Mouse (Mus musculus) neural tube, embryonic 12.5 days (tissue): ENCODE results near the gene Ccdc70. TPM values are rescaled to one million over a fixed set of nuclear protein-coding genes. Genes with fewer than 3 reads are reported as not detected.
"Not testable (repeated sequence)": the region's sequence is repeated elsewhere in the genome, so short reads cannot be mapped to it uniquely, and the experiment has no call there.

Experiments
- ATAC-seq: fragments of 200-750 bp; cut with Nextera tagmentation; 2 replicates; pipeline ENCODE4 v1.8.0; 2017; ENCODE audit warnings: low read depth, mild to moderate bottlenecking, moderate TSS enrichment, moderate library complexity; ENCODE audit not compliant: low FRiP score
- H3K27ac ChIP-seq: fragments of 300-500 bp; sonication (generic); 2 replicates; pipeline ENCODE4 v1.5.1; 2016
- H3K27me3 ChIP-seq: fragments of 300-500 bp; sonication (generic); replicated peaks from 2 replicates; pipeline ENCODE4 v1.6.1; 2016; ENCODE audit warnings: mild to moderate bottlenecking
- H3K36me3 ChIP-seq: fragments of 300-500 bp; sonication (generic); 2 replicates; pipeline ENCODE4 v1.6.1; 2016; ENCODE audit warnings: mild to moderate bottlenecking
- H3K4me1 ChIP-seq: fragments of 300-500 bp; sonication (generic); 2 replicates; pipeline ENCODE4 v1.6.1; 2016
- H3K4me2 ChIP-seq: fragments of 300-500 bp; sonication (generic); replicated peaks from 2 replicates; pipeline ENCODE4 v1.6.1; 2016; ENCODE audit warnings: mild to moderate bottlenecking
- H3K4me3 ChIP-seq: fragments of 300-500 bp; sonication (generic); 2 replicates; pipeline ENCODE4 v1.5.1; 2016
- H3K9ac ChIP-seq: fragments of 300-500 bp; sonication (generic); 2 replicates; pipeline ENCODE4 v1.6.1; 2016; ENCODE audit warnings: mild to moderate bottlenecking
- H3K9me3 ChIP-seq: fragments of 300-500 bp; sonication (generic); 2 replicates; pipeline ENCODE4 v1.6.1; 2016; ENCODE audit warnings: mild to moderate bottlenecking
- WGBS: fragments of 180-500 bp; shearing (Covaris S2); methylation state at CpG from one replicate; pipeline ENCODE4 v1.1.7; 2016; 5-methylcytosine and 5-hydroxymethylcytosine counted together
- polyA plus RNA-seq: library from polyadenylated mRNA; unstranded; fragments of >200 nt; fragmentation: Nextera tagmentation; extraction: Ambion mirVana; gene quantifications from 2 replicates; pipeline ENCODE4 v1.2.1, GENCODE M21; 2016

Gene Ccdc70
- polyA plus RNA-seq = not detected in 2 replicates

- Histone ChIP-seq H3K27me3 (no peaks in the 10 kb centered on the region), H3K4me1 (no peaks in the 10 kb centered on the region), H3K4me2 (no peak within 1 kb of the TSS), H3K36me3 (no peaks in the 10 kb centered on the region), H3K9ac (no peak within 1 kb of the TSS), H3K9me3 (no peaks in the 10 kb centered on the region), H3K27ac (no peak within 1 kb of the TSS), H3K4me3 (no peak within 1 kb of the TSS)
- no peak for ATAC-seq
- WGBS = 91% methylated on average over 3 of the region's 3 CpGs
Measured at GRCm38 (mm10) chr8:21969475-21969874, at the start of gene Ccdc70. Ccdc70 (plus strand) TSS chr8:21969775.

GRCm38 (mm10) chr8:21930754-21931153, 38.8 kb upstream of the Ccdc70 start:
- not testable (repeated sequence) for H3K4me2 ChIP-seq, H3K27ac ChIP-seq, H3K4me1 ChIP-seq, H3K4me3 ChIP-seq, H3K36me3 ChIP-seq, H3K9me3 ChIP-seq, H3K27me3 ChIP-seq, H3K9ac ChIP-seq, ATAC-seq
- WGBS = 72% methylated on average over 3 of the region's 3 CpGs

GRCm38 (mm10) chr8:21932610-21933009, 37.0 kb upstream of the Ccdc70 start, which contains the start of gene Defb15:
Defb15 (minus strand) TSS chr8:21932710.
- no peak within 1 kb of the TSS for H3K9ac ChIP-seq
- H3K27me3 ChIP-seq = no peaks in the 10 kb centered on the region
- H3K4me1 ChIP-seq = no peaks in the 10 kb centered on the region
- 0 out of 2 replicates have a peak, but pooled peaks cover 7% of the 10 kb centered on the region for H3K9me3 ChIP-seq
- ATAC-seq = no peak
- no peak within 1 kb of the TSS for H3K4me2 ChIP-seq
- H3K27ac ChIP-seq = no peak within 1 kb of the TSS
- 92% methylated on average over 6 of the region's 6 CpGs for WGBS
- no peaks in the 10 kb centered on the region for H3K36me3 ChIP-seq
- no peak within 1 kb of the TSS for H3K4me3 ChIP-seq

GRCm38 (mm10) chr8:21938052-21938451, 31.5 kb upstream of the Ccdc70 start, which contains the start of gene Defb35:
Defb35 (plus strand) TSS chr8:21938352.
- not testable (repeated sequence) for H3K9me3 ChIP-seq, H3K4me1 ChIP-seq, H3K27ac ChIP-seq, H3K27me3 ChIP-seq, H3K4me3 ChIP-seq, H3K9ac ChIP-seq, H3K36me3 ChIP-seq, ATAC-seq, H3K4me2 ChIP-seq
- WGBS = 92% methylated on average over 4 of the region's 4 CpGs

- 81% methylated on average over 6 of the region's 6 CpGs for WGBS
- H3K4me3 ChIP-seq = no peak within 1 kb of the TSS
- no peaks in the 10 kb centered on the region for H3K36me3 ChIP-seq
- H3K9ac ChIP-seq = no peak within 1 kb of the TSS
- H3K27ac ChIP-seq = no peak within 1 kb of the TSS
- ATAC-seq = no peak
- H3K9me3 ChIP-seq = no peaks in the 10 kb centered on the region
- no peaks in the 10 kb centered on the region for H3K4me1 ChIP-seq
- no peak within 1 kb of the TSS for H3K4me2 ChIP-seq
- H3K27me3 ChIP-seq = no peaks in the 10 kb centered on the region
Measured at GRCm38 (mm10) chr8:21946462-21946861, 23.1 kb upstream of the Ccdc70 start, which contains the start of gene Defb13. Defb13 (plus strand) TSS chr8:21946762.

GRCm38 (mm10) chr8:21947311-21948017, 22.1 kb upstream of the Ccdc70 start:
- 69% methylated on average over 9 of the region's 9 CpGs for WGBS

GRCm38 (mm10) chr8:21955321-21955720, 14.3 kb upstream of the Ccdc70 start:
- H3K9ac ChIP-seq = no peak overlapping the region
- H3K9me3 ChIP-seq = no peaks in the 10 kb centered on the region
- H3K4me1 ChIP-seq = no peaks in the 10 kb centered on the region
- no peaks in the 10 kb centered on the region for H3K27me3 ChIP-seq
- no peak overlapping the region for H3K4me3 ChIP-seq
- no peak overlapping the region for H3K27ac ChIP-seq
- H3K4me2 ChIP-seq = no peak overlapping the region
- ATAC-seq = 0 out of 2 replicates have a peak, but pooled peaks have one; percentile 13
- H3K36me3 ChIP-seq = no peaks in the 10 kb centered on the region
- WGBS = 10% methylated on average over 9 of the region's 9 CpGs

More at GRCm38 (mm10) chr8:21947311-21948017, 22.1 kb upstream of the Ccdc70 start:
- Histone ChIP-seq H3K4me3 (no peak overlapping the region), H3K27ac (no peak overlapping the region), H3K9me3 (no peaks in the 10 kb centered on the region), H3K4me2 (no peak overlapping the region), H3K27me3 (no peaks in the 10 kb centered on the region), H3K4me1 (no peaks in the 10 kb centered on the region), H3K36me3 (no peaks in the 10 kb centered on the region), H3K9ac (no peak overlapping the region)
- ATAC-seq = no peak

- no peak overlapping the region for H3K4me2 ChIP-seq
- ATAC-seq = no peak
- WGBS = 84% methylated on average over 3 of the region's 3 CpGs
- no peaks in the 10 kb centered on the region for H3K36me3 ChIP-seq
- H3K4me3 ChIP-seq = no peak overlapping the region
- no peak overlapping the region for H3K27ac ChIP-seq
- no peaks in the 10 kb centered on the region for H3K4me1 ChIP-seq
- H3K27me3 ChIP-seq = no peaks in the 10 kb centered on the region
- H3K9me3 ChIP-seq = no peaks in the 10 kb centered on the region
- no peak overlapping the region for H3K9ac ChIP-seq
Measured at GRCm38 (mm10) chr8:21956336-21956735, 13.2 kb upstream of the Ccdc70 start.

GRCm38 (mm10) chr8:21958414-21958813, 11.2 kb upstream of the Ccdc70 start, which contains the start of gene Fam90a1a:
Fam90a1a (plus strand) TSS chr8:21958714.
- no peak for ATAC-seq
- Histone ChIP-seq H3K27me3 (no peaks in the 10 kb centered on the region), H3K4me1 (no peaks in the 10 kb centered on the region), H3K36me3 (no peaks in the 10 kb centered on the region), H3K27ac (no peak within 1 kb of the TSS), H3K9me3 (no peaks in the 10 kb centered on the region), H3K9ac (no peak within 1 kb of the TSS), H3K4me2 (no peak within 1 kb of the TSS), H3K4me3 (no peak within 1 kb of the TSS)
- 94% methylated on average over 2 of the region's 2 CpGs for WGBS

GRCm38 (mm10) chr8:21966646-21967045, 2.9 kb upstream of the Ccdc70 start:
- Histone ChIP-seq H3K36me3 (no peaks in the 10 kb centered on the region), H3K4me2 (no peak overlapping the region), H3K4me1 (no peaks in the 10 kb centered on the region), H3K27me3 (no peaks in the 10 kb centered on the region), H3K9me3 (no peaks in the 10 kb centered on the region), H3K4me3 (no peak overlapping the region), H3K27ac (no peak overlapping the region), H3K9ac (no peak overlapping the region)
- WGBS = 80% methylated on average over 1 of the region's 1 CpGs
- ATAC-seq = no peak

GRCm38 (mm10) chr8:21978193-21978592, 8.6 kb downstream of the Ccdc70 start:
- WGBS = 64% methylated on average over 4 of the region's 4 CpGs
- Histone ChIP-seq H3K27ac (no peak overlapping the region), H3K4me1 (no peaks in the 10 kb centered on the region), H3K4me2 (no peak overlapping the region), H3K4me3 (no peak overlapping the region), H3K36me3 (no peaks in the 10 kb centered on the region), H3K9ac (no peak overlapping the region), H3K9me3 (no peaks in the 10 kb centered on the region), H3K27me3 (no peaks in the 10 kb centered on the region)
- ATAC-seq = no peak

GRCm38 (mm10) chr8:21981664-21982337, 12.2 kb downstream of the Ccdc70 start:
- WGBS = 52% methylated on average over 8 of the region's 8 CpGs
- no peak overlapping the region for H3K27ac ChIP-seq
- H3K9ac ChIP-seq = no peak overlapping the region
- no peaks in the 10 kb centered on the region for H3K9me3 ChIP-seq
- peak; percentile 50; the same call in 1 of the 2 replicates for ATAC-seq
- no peaks in the 10 kb centered on the region for H3K36me3 ChIP-seq
- H3K27me3 ChIP-seq = no peaks in the 10 kb centered on the region
- no peaks in the 10 kb centered on the region for H3K4me1 ChIP-seq
- no peak overlapping the region for H3K4me3 ChIP-seq
- no peak overlapping the region for H3K4me2 ChIP-seq
